Mouse (Mus musculus): ENCODE results near the gene Sigirr.

GRCm38 (mm10) chr7:141117636-141118035 is 17.3 kb upstream of the Sigirr start, which contains the start of gene Ano9:
- TF ChIP-seq POLR2A (IDR thresholded peaks at IDR 0.05; ENCODE audit: extremely low read depth, insufficient read depth, low read length) (no peak), CTCF (IDR thresholded peaks at IDR 0.05; ENCODE audit: extremely low read depth, insufficient read depth, low read length) (no peak)

Data from cortical plate, adult 2 months (tissue).